Mouse (Mus musculus) liver, embryonic 14.5 days (tissue): ENCODE results near the gene Oxct2b. TPM values are rescaled to one million over a fixed set of nuclear protein-coding genes. Genes with fewer than 3 reads are reported as not detected.

Source experiments
- ATAC-seq: fragments of 200-750 bp; cut with Nextera tagmentation; 2 replicates; pipeline ENCODE4 v1.8.0; 2017; ENCODE audit warnings: moderate number of reproducible peaks, mild to moderate bottlenecking, moderate library complexity; ENCODE audit not compliant: insufficient read depth
- DNase-seq, 3 experiments: peaks; one replicate each; pipeline ENCODE4 v3.0.0-alpha.2; 2012 to 2013; ENCODE audit warnings: low read depth in 3 of 3, low spot score in 3 of 3
- H3K27ac ChIP-seq: fragments of 300-500 bp; sonication (generic); 2 replicates; pipeline ENCODE4 v1.5.1; 2014; ENCODE audit warnings: moderate library complexity, mild to moderate bottlenecking, control low read depth, inconsistent platforms
- H3K27me3 ChIP-seq: fragments of 300-500 bp; sonication (generic); 2 replicates; pipeline ENCODE4 v1.6.1; 2014; ENCODE audit warnings: mild to moderate bottlenecking, low read length, moderate library complexity; ENCODE audit not compliant: control insufficient read depth, insufficient read depth
- H3K36me3 ChIP-seq: fragments of 300-500 bp; sonication (generic); replicated peaks from 2 replicates; pipeline ENCODE4 v1.6.1; 2014; ENCODE audit warnings: low read depth; ENCODE audit not compliant: control insufficient read depth, insufficient read depth
- H3K4me1 ChIP-seq, 2 experiments: fragments of 200-500 bp in 1 of 2; fragments of 300-500 bp in 1 of 2; sonication (generic) in 1 of 2; replicated peaks; 2 replicates each; pipeline ENCODE4 v1.6.1; 2012 to 2014; ENCODE audit warnings: antibody characterized with exemption in 1 of 2, inconsistent platforms in 1 of 2, low read length in 1 of 2; ENCODE audit not compliant: control insufficient read depth in 2 of 2, insufficient read depth in 2 of 2
- H3K4me2 ChIP-seq: fragments of 300-500 bp; sonication (generic); 2 replicates; pipeline ENCODE4 v1.6.1; 2014; ENCODE audit warnings: low read depth, mild to moderate bottlenecking, control low read depth, moderate library complexity
- H3K4me3 ChIP-seq, 2 experiments: fragments of 200-500 bp in 1 of 2; fragments of 300-500 bp in 1 of 2; sonication (generic) in 1 of 2; 2 replicates each; pipeline ENCODE4 v1.5.1; 2012 to 2014; ENCODE audit warnings: low read depth in 2 of 2, low read length in 2 of 2, mild to moderate bottlenecking in 2 of 2, control low read depth in 1 of 2, inconsistent platforms in 1 of 2, moderate library complexity in 1 of 2; ENCODE audit not compliant: insufficient read depth in 1 of 2
- H3K9ac ChIP-seq: fragments of 300-500 bp; sonication (generic); replicated peaks from 2 replicates; pipeline ENCODE4 v1.6.1; 2014; ENCODE audit warnings: mild to moderate bottlenecking, control low read depth, moderate library complexity
- H3K9me3 ChIP-seq: fragments of 300-500 bp; sonication (generic); 2 replicates; pipeline ENCODE4 v1.6.1; 2016; ENCODE audit warnings: low read length, mixed read lengths; ENCODE audit not compliant: control insufficient read depth
- CTCF ChIP-seq: IDR thresholded peaks from 2 replicates; pipeline ENCODE4 v1.5.1; 2016; ENCODE audit warnings: antibody characterized with exemption, low read depth, control low read depth
- EP300 ChIP-seq: IDR thresholded peaks from 2 replicates; pipeline ENCODE4 v1.6.1; 2016; ENCODE audit warnings: antibody characterized with exemption, low read depth
- WGBS: fragments of 180-500 bp; shearing (Covaris S2); extraction: QIAGEN DNeasy Blood & Tissue Kit; methylation state at CpG from one replicate; pipeline ENCODE4 v1.1.7; 2014; ENCODE audit not compliant: insufficient replicate concordance; 5-methylcytosine and 5-hydroxymethylcytosine counted together
- polyA plus RNA-seq, 2 experiments: library from polyadenylated mRNA; depleted of rRNA in 1 of 2; stranded (reverse) in 1 of 2; unstranded in 1 of 2; fragments of >200 nt; fragmentation: Nextera tagmentation in 1 of 2; extraction: Ambion mirVana in 1 of 2; gene quantifications; 2 replicates each; pipeline versions ENCODE4 v1.2.1 to v1.2.3; 2012 to 2014

Gene Oxct2b
- polyA plus RNA-seq, 2 experiments = not detected

GRCm38 (mm10) chr4:123147446-123148150 lies 31.5 kb downstream of the Oxct2b start:
- H3K27ac ChIP-seq = no peak overlapping the region
- no peak overlapping the region for H3K4me3 ChIP-seq
- TF ChIP-seq EP300 = no peak
- TF ChIP-seq CTCF = no peak
- no peak for DNase-seq
- no peaks in the 10 kb centered on the region for H3K9me3 ChIP-seq
- H3K4me1 ChIP-seq = no peaks in the 10 kb centered on the region
- no peaks in the 10 kb centered on the region for H3K27me3 ChIP-seq
- no peaks in the 10 kb centered on the region for H3K36me3 ChIP-seq
- WGBS = 24% methylated on average over 5 of the region's 5 CpGs
- ATAC-seq = no peak
- no peak overlapping the region for H3K4me2 ChIP-seq
- H3K9ac ChIP-seq = no peak overlapping the region

- no peak for DNase-seq
- WGBS = 59% methylated on average over 4 of the region's 4 CpGs
- Histone ChIP-seq H3K4me3 (no peak overlapping the region), H3K27me3 (no peaks in the 10 kb centered on the region), H3K9ac (no peak overlapping the region), H3K4me2 (no peak overlapping the region), H3K36me3 (no peaks in the 10 kb centered on the region), H3K9me3 (no peaks in the 10 kb centered on the region), H3K27ac (no peak overlapping the region), H3K4me1 (no peaks in the 10 kb centered on the region)
- TF ChIP-seq CTCF = no peak
- no peak for TF ChIP-seq EP300
- ATAC-seq = no peak
These were observed 35.9 kb downstream of the Oxct2b start for GRCm38 (mm10) chr4:123152003-123152402.

GRCm38 (mm10) chr4:123152976-123153375 lies 36.9 kb downstream of the Oxct2b start:
- Histone ChIP-seq H3K27ac (no peak overlapping the region), H3K36me3 (no peaks in the 10 kb centered on the region), H3K4me3 (no peak overlapping the region), H3K4me2 (no peak overlapping the region), H3K9me3 (no peaks in the 10 kb centered on the region), H3K9ac (no peak overlapping the region), H3K4me1 (no peaks in the 10 kb centered on the region), H3K27me3 (no peaks in the 10 kb centered on the region)
- no peak for DNase-seq
- no peak for ATAC-seq
- TF ChIP-seq CTCF = no peak
- no peak for TF ChIP-seq EP300
- 43% methylated on average over 5 of the region's 5 CpGs for WGBS

GRCm38 (mm10) chr4:123155004-123155403 lies 38.9 kb downstream of the Oxct2b start:
- ATAC-seq = no peak

GRCm38 (mm10) chr4:123155427-123155826 lies 39.4 kb downstream of the Oxct2b start:
- TF ChIP-seq EP300 (no peak), CTCF (no peak)
- WGBS = 44% methylated on average over 2 of the region's 2 CpGs
- H3K4me3 ChIP-seq = no peak overlapping the region
- H3K27ac ChIP-seq = no peak overlapping the region
- H3K4me2 ChIP-seq = no peak overlapping the region
- no peaks in the 10 kb centered on the region for H3K36me3 ChIP-seq
- no peaks in the 10 kb centered on the region for H3K27me3 ChIP-seq
- H3K4me1 ChIP-seq = no peaks in the 10 kb centered on the region
- no peaks in the 10 kb centered on the region for H3K9me3 ChIP-seq
- DNase-seq (no peak), ATAC-seq (no peak)
- no peak overlapping the region for H3K9ac ChIP-seq

More at GRCm38 (mm10) chr4:123155004-123155403, 38.9 kb downstream of the Oxct2b start:
- TF ChIP-seq EP300 (no peak), CTCF (peak; percentile 43; the same call in 1 of the 2 replicates)
- Histone ChIP-seq H3K36me3 (no peaks in the 10 kb centered on the region), H3K9ac (no peak overlapping the region), H3K27ac (no peak overlapping the region), H3K27me3 (no peaks in the 10 kb centered on the region), H3K9me3 (no peaks in the 10 kb centered on the region), H3K4me3 (no peak overlapping the region), H3K4me2 (no peak overlapping the region), H3K4me1 (no peaks in the 10 kb centered on the region)
- DNase-seq = peak in 1 of 3 experiments; percentile 16
- WGBS = 14% methylated on average over 4 of the region's 4 CpGs
